Mouse (Mus musculus) cerebellum, adult 11-12 months (tissue): ENCODE data around the gene U2af1l4.

Source experiments
- DNase-seq: peaks from one replicate; pipeline ENCODE4 v3.0.0; 2022

U2af1l4 gene

GRCm38 (mm10) chr7:30553021-30553589 lies 10.0 kb upstream of the U2af1l4 start:
- DNase-seq: peak; percentile 79

- peak; percentile 68 for DNase-seq
Observed at GRCm38 (mm10) chr7:30553810-30554584, 9.1 kb upstream of the U2af1l4 start.

DNA sequence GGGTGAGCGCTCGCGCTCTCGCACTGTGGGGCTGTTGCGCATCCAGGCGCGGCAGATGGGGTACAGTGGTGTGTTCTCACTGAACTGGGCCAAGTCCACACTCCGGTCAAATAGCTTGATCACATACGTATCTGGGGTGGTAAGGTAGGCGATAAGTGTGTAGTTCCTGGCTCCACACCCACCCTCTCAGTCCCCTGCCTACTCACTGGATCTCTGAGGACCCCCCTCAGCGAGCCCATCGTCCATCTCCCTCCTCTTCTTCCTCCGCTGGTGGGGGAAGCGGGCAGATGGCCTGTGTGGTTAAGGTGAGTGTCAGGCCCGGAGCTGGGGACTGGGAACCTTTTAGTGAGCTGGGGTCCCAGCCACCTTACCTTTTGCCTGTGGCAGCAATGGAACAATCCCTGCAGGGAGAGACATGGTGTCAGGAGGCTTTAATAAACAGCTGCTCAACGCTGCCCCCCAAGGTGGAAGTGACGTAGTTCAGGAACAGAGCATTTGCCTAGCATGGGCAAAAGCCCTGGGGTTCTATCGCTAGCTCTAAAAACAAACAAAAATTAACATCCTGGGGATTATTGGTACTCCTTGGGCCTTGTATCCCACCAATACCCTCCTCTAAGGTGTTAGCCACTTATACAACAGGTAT lies 6.1 kb upstream of the U2af1l4 start:
- DNase-seq: peak; percentile 57

- DNase-seq: peak; percentile 51
Observed at GRCm38 (mm10) chr7:30557901-30558514, 5.1 kb upstream of the U2af1l4 start.

GRCm38 (mm10) chr7:30558656-30559442 lies 4.3 kb upstream of the U2af1l4 start:
- DNase-seq: no peak

DNA sequence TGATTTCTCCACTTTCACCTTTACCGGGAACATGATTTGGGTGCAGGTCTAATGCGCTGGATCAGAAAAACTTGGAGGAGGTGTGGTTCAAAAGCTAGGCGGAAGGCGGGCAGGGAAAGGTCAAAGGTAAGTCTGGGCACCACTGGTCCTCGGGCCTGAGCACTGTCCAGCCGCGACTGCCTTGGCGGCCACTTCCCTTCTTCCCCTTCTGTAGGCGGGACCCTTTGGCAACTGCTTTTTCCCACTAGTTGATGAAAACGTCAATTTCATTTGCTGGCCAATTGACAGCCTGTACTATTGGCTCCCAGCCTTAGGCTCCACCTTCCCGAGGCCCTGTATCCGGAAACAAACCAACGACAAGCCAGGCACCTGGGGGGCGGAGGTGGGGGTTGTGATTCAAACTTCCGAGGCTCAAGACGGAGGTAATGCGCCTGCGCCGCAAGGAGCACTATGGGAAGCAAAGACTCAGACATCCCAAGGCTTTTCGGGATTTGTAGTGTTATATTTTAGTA lies 3.6 kb upstream of the U2af1l4 start, which contains the start of gene Lin37:
Lin37 (minus strand) TSS at position 396 of the 512 bp plus-strand sequence.
- peak; percentile 100 for DNase-seq

- DNase-seq: no peak
Observed at GRCm38 (mm10) chr7:30560296-30560695, 2.8 kb upstream of the U2af1l4 start.

- DNase-seq: no peak
Observed at GRCm38 (mm10) chr7:30562526-30563116, 480 bp upstream of the U2af1l4 start.

- DNase-seq: no peak
Observed at GRCm38 (mm10) chr7:30563906-30564280, 792 bp downstream of the U2af1l4 start.

- DNase-seq: peak; percentile 50
Observed at GRCm38 (mm10) chr7:30564970-30565571, 2.0 kb downstream of the U2af1l4 start, which contains the start of gene Igflr1. TSS of gene Igflr1 (plus strand) at chr7:30565427.

DNA sequence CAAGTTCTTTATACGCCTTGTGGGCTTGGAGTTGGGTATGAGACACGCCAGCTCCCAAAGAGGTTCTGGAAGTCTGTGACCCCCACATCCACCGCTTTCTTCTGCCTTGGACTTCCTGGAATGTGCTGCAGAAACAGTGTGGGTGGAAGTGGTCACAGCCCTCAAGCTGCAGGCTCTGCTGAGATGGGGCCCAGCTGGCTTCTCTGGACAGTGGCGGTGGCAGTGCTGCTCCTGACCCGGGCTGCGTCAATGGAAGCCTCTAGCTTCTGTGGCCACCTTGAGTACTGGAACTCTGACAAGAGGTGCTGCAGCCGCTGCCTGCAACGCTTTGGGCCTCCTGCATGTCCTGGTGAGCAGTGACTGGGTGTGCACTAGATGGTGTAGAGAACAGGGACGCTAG lies 2.9 kb downstream of the U2af1l4 start:
- DNase-seq: no peak

DNA sequence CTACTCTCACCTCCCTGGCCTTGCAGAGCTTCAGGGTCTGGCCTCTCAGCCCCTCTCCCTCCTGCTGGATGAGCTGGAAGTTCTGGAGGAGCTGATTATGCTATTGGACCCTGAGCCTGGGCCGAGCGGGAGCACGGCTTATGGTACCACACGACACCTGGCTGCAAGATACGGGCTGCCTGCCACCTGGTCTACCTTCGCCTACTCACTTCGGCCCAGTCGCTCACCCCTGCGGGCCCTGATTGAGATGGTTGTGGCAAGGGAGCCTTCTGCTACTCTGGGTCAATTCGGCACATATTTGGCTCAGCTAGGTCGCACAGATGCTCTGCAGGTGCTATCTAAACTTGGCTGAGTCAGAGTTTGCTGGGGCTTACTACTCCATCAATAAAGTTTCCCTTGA lies 4.5 kb downstream of the U2af1l4 start:
- DNase-seq: no peak

DNA sequence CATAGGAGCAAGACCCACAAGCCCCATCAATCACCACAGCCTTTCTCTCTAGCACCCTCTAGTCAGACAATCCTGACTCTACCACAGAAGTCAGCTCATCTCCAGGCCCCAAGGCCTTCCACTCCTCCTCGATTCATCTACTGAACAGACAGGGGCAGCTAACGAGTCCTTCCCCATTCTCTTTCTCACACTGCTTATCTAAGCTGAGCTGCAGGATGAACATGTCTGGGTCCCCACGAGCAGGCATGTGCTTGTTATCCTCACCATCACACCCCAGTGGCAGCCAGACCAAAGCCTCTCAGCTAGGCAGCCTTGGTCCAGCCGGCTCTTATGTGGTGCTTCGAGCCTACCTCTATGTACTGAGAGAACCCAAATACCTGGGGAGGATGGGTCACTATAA lies 9.3 kb downstream of the U2af1l4 start:
- DNase-seq: no peak

- peak; percentile 86 for DNase-seq
Observed at GRCm38 (mm10) chr7:30572969-30573368, 9.9 kb downstream of the U2af1l4 start.

GRCm38 (mm10) chr7:30579950-30580349 lies 16.8 kb downstream of the U2af1l4 start:
- no peak for DNase-seq

GRCm38 (mm10) chr7:30581547-30581946 lies 18.4 kb downstream of the U2af1l4 start:
- DNase-seq: no peak

- DNase-seq: no peak
Observed at GRCm38 (mm10) chr7:30584339-30584738, 21.2 kb downstream of the U2af1l4 start.

- DNase-seq: peak; percentile 44
Observed at GRCm38 (mm10) chr7:30585170-30585569, 22.1 kb downstream of the U2af1l4 start.

GRCm38 (mm10) chr7:30586455-30587020 lies 23.4 kb downstream of the U2af1l4 start:
- DNase-seq: peak; percentile 59

- DNase-seq: no peak
Observed at GRCm38 (mm10) chr7:30587842-30588667, 25.0 kb downstream of the U2af1l4 start.
